Mouse (Mus musculus): ENCODE measurements around the gene Fdxr.

Gene Fdxr

DNA sequence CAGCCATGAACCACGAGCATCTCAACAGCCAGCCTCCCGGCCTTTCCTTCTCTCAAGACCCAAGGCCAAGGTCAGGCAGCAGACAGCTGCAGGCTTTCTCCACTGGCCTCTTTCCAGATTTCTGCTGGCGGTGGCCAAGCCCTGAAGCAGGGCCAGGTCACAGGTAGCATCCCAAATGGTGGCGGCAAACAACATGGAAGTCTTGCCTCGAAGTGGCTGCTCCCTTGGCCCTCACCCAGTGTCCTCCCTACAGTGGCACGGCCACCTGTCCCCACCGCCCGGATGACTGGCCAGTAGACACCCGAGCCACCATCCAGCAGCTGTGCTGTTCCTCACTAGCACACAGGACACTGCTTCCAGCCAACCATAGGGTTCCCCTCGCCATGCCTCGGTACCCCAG is 35.4 kb downstream of the Fdxr start:
- DNase-seq (ENCODE audit: low spot score in 2 of 2) = no peak

DNA sequence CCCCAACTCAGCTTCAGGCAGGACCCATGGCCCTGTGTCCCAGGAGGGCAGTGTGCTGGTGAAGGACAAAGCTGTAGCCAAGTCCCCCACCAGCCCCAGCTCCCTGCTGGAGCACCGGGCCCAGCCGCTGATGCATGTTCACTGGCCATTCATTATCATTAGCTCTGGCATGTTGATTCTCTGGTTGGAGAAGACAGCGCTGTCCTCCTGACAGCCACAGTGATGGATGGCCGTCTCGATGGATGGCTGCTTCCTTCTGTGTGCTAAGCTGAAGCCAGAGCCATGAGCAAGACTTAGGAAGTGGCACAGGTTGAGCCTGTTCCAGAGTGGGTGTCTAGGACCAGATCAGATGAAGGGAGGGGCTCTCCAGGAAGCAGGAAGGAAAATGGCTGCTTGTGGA is 40.3 kb downstream of the Fdxr start:
- DNase-seq (ENCODE audit: low spot score in 2 of 2) = no peak

DNA sequence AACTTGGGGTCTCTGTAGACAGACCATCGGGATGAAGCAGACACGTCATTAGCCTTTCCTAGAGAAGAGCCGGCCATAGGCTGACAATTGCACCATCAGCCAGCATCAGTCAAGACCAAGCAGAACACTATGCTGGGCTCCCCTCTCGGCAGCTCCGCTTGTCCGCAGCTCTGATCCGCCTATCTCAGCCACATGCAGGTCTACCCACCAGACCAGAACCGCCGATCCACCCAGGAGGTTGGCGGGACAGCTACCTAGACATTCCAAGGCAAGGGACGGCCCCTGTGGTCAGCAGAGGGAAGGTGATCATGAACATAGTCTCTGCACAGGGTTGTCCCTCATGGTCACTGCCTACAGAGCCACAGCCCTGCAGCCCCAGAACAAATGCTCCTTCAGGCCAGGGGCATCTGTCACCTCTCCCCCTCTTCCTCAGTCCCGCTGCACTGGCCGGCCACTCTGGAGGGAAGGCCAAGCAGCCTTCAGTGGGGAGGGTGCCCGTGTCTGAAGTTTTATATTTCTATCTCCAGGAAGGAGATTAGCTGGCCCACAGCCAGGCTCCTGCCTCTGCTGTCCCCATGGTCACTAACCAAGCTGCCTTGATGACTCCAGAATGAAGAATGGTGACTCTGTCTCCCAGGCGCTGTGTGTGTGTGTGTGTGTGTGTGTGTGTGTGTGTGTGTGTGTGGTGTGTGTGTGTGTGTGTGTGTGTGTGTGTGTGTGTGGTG is 42.4 kb downstream of the Fdxr start:
- no peak for DNase-seq (ENCODE audit: low spot score in 2 of 2)

DNA sequence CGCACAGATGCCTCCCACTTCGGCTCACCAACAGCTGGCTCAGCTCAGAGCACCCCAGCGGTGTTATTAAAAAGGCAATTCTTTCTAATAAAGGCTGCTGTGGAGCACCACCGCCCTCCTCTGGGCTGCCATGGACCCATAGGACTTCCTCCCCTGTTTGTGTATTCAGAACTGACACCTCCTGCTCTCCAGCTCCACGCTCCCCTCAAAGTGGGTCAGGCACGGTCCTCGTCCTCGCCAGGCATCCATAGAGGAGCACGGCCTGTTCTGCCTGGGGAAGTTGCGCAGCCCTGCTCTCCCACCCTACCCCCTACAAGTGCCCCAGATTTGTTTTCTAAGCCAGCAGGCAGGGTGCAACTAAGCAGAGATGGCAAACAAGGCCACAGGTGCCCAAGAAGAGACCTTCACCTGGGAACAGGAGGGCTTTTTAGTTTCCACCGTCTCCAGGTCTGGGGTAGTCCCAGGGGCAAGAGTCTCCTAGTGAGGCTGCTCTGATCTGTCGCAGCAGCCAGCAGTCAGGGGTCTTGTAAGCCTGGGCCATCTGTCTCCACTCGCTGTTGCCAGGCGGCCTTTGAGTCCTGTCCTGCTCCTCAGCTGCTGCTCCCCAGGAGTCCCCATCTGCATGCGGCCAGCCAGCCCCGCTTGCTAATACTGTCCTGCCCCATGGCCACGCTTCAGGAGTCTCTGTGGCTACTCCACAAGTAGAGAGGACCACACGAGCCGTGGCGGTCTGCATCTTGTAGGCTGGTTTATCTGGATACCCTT is 43.1 kb downstream of the Fdxr start:
- DNase-seq (ENCODE audit: low spot score in 2 of 2) = no peak

DNA sequence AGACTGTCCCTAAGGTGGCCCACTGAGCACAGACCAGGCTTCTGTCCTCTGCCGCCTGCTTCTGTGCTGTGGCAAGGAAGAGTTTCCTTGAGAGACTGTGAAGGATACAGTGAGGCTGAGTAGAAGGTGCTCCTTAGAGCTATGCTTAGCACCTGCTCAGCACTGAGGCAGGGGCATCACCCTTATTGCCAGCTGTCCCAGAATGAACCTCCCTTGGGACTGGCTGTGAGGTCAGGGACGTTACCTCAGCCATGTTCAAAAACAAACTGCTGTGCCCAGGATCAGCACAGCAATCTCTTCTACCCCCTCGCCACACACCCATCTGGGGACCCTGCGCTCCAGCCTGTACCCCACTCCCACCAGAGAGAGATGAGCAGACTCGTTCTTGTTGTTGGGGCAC is 44.0 kb downstream of the Fdxr start:
- DNase-seq (ENCODE audit: low spot score in 2 of 2) = no peak

DNA sequence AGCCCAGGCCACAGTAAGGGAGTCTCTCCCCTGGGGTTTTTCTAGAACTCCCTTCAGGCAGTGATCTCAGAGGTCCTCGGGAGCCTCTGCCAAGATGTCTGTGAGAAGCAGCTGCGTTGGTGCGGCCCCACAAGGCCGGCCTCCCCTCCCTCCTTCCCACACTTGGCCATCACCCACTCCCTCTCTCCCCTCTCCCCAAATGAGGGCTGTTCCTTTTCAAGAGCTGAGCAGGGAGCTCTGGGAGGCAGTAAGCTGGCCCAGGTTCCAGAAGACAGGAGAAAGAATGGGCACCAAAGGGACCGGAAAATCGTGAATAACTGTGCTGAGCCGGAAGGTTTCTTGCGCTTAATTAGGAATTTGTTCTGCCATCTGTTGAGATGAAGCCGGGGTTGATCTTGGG is 44.9 kb downstream of the Fdxr start:
- DNase-seq (ENCODE audit: low spot score in 2 of 2) = no peak

DNA sequence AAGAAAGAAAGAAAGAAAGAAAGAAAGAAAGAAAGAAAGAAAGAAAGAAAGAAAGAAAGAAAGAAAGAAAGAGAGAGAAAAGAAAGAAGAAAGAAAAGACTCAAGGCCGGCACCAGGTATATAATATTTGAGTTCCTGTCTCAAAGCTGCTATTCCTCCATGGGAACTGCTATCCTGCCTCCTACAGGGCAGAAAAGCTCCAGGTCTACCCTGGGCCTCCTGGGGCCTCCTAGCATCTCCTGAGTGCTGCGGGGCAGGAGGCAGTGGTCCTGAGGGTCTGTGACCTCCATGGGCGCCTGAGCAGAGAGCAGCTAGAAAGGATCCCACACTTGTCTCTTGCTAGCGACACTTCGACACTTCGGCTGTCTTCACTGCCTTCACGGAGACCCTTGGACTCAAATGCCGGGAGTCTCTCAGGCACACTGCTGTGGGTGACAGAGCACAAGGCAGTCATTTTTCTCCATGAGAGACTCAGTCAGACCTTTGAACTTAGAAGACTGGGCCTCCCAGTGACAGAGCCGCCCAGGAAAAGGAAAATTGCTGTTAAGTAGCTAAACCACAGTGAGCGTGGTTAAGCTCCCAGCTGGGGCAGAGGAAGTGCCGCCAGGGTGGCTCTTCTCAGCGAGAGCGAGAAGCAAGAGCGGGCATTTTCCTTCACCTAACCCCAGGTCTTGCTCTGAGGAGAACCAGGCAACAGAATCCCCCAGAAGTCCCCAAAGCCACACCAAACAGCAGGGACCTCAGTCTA is 45.5 kb downstream of the Fdxr start:
- DNase-seq (ENCODE audit: low spot score in 2 of 2) = no peak

DNA sequence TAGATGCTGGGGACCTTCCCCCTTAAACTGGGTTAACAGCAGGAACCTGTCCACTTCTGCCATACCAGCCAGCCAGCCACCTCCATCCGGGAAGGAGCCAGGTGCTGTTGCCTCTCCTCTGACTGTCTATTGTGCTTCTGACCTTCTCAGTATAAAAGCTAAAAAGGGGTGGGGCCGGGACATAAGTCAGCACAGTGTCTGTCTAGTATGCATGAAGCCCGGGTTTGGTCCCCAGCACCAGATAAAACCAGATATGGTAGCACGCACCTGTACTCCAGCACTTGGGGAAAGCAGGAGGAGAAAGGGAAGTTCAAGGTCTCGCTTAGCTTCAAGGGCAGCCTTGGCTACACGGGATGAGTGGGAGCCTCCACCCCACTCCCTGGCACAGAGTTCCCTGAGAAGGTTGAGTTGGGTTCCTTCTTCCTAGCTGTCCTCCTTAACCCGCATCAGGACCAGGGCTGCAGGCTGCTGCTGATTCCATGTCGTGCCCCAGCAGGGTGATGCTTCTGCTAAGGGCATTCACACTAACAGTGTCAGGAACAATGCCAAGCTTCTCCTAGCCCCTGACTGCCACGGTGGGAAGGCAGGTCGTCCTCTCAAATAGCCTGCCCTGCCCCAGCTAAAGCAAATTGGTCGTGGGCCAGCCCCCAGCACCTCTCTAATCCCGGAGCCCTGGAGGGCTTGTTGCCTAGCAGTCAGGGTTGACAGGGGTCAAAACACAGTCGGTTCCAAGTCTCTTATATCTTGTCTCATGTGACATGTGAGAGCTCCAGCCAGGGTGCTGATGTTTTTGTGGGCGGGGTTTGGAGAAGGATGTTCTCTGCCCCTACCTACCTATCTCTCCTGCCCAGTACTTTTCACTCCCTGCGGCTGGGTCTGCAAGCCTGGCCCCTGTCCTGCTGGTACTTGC is 47.6 kb downstream of the Fdxr start:
- DNase-seq (ENCODE audit: low spot score in 2 of 2) = peak; percentile 49 to 65

DNA sequence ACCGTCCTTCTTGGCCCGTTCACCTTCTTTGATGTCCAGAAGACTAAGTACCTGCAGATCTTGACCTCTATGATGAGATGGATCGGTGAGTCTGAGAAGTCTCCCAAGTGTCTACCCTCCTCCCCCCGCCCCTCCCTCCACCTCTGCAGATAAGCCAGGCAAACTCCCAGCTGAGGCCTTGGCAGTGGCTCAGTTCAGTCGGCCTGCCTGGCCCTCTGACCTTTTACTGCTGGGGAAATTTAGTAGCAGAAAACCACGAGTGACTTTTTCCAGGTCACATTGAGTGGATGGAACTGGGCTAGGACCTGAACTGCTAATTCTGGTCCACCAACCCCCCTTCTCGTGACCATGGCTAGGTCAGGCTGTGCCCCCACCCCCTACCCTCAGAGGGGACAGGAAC is 48.4 kb downstream of the Fdxr start:
- no peak for DNase-seq (ENCODE audit: low spot score in 2 of 2)

DNA sequence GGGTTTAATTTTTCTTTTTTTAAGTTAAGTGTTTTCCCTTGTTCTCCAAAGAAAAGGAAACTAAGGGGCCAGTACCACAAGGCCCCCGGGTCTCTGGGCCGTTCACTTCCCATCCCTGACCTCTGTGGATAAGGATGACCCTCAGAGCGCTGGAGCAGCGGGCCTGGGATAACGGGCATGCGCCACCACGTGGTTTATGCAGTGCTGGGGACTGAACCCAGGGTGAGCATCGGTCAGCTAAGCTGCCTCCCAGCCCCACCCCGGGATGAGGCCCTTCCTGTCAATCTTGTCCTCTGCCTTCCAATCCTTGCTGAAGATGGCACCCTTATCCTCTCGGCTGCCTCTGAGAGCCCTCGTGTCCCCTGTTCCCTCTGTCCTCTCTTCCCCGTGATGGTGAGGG is 49.2 kb downstream of the Fdxr start:
- no peak for DNase-seq (ENCODE audit: low spot score in 2 of 2)

DNA sequence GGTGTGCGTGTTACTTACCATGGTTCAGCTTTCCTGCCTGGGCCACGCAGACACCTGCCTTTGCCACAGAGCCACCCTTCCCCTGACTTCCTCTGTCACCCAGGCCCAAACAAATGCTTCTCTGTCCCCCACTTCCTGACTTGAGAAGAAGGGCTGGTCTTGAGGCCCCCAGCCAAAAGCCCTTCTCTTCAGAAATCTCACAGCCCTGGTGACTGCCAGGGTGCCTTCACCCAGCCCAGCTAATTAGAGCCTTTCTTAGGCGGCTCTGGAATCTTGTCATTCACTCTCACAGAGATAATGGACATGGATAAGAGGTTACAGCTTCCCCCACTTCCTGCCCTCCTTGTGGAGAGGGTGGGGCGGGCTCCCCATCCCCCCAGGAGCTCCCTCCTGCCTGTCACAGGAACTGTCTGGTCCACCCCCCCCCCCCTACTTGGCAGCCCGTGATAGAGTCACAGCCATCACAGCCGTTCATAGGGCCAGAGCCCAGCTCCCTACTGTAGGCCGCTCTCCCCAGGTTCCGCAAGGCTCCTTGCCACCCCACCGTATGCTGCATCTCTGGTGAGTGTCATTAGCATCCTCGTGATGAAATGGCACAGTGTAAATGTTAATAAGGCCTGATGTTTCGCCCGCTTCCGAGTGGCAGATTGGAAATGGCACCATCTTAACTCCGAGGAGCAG is 49.9 kb downstream of the Fdxr start:
- DNase-seq (ENCODE audit: low spot score in 2 of 2) = no peak

DNA sequence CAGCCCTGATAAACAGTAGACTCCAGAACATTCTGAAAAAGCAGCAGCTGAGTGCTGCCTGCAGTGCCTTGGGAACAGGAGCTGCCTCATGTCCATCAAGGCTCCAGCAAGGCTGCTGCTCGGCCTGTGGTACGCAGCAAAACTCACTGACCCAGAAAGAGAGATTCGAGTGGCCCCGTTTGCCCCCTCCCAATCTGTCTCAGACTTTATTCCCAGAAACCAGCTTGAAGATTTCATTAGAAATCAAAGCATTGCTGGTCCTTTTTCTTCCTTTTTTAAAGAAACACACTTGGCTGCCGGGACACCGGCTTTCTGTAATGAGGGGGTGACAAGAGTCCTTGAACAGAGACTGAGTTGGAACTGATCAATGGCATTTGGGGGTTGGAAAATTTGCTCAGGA is 51.5 kb downstream of the Fdxr start:
- no peak for DNase-seq (ENCODE audit: low spot score in 2 of 2)

DNA sequence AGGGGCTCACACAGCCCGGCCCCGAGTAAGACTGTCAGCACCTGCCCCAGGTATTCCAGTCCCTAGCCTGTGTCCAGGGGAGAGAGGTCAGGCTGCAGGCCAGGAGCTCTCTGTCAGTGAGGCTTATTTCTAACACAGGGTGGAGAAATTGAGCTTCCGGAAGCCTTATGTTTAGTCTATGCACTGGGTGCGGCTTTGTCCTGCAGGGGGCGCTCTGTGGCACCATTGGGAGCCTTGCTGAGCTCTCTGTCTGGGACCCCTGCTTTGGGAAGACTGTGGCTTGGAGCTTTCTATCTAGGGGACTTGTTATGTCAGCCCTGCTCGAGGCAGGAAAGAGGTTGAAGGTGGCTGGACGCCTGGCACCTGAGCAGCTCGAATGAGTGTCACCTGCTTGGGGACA is 52.0 kb downstream of the Fdxr start:
- no peak for DNase-seq (ENCODE audit: low spot score in 2 of 2)

DNA sequence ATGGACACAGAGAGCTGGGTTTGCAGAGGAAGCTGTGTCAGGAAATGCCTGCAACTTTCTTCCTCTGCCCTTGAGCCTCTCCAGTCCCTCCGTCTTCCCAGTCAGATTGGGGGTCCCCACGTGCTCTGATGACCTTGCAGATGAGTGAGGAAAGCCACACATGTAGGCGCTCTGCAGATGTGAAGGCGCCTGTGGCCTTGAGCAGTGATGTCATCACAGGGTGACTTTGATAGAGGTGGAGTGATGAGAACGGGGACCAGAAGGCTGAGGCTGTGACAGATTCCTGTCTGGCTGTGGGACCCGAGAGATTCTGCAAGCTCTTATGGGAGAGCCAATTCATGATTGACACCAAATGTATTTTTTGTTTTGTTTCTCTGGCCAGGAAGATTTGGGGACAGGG is 53.0 kb downstream of the Fdxr start:
- DNase-seq (ENCODE audit: low spot score in 2 of 2) = no peak

DNA sequence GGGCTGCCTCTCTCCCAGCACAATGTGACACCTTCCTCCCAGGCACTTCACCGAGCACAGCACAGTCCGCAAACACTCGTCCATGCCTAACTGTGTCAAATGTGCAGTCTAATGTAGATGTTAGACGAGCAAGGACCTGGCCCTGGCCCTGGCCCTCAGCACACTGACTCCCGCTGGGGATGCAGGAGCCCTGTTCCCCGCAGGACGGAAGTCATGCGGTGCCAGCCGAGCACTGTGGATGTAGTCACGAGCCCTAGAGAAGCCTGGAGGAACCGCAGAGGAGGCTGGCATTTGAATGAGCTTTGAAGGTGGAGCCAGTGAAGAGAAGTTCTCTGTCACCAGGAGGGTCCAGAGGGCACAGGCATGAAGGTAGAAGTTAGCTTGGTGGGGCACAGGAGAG is 53.4 kb downstream of the Fdxr start:
- DNase-seq (ENCODE audit: low spot score in 2 of 2) = no peak

DNA sequence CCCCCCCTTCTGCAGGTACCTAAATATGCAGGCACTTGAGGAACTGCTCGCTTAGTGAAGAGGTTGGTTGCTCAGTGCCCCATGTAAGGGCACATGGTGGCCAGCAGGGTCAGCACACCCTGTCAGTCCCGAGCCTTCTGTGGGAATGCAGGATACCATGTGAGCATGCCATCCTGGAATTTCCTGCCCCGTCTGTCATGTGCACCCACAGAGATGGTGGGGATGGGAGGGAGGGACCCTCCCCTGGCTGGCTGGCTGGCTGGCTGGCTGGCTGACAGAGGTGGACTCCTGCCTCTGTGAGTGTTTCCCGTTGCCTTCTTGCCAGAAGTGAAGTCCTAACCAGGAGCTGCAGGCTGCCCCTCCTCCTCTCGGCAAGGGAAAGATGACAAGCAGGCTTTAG is 54.3 kb downstream of the Fdxr start:
- DNase-seq (ENCODE audit: low spot score in 2 of 2) = no peak

DNA sequence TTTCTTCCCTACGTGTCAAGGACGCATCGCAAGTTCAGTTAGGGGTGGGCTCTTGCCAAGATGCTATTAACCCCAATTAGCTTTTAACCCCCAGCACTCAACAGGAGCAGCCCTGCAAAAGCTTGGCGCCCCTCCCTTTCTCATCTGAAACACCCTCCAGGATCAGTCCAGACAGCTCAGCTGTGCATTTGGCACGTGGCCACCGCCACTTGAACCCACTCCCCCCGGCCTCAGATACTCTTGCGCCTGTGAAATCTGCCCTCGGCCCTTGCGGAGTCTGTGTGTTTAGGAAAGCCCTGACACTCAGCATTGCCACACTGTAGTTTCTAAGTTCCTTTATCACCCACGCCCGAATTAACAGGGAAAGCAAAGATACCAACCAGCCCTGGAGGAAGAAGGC is 54.8 kb downstream of the Fdxr start:
- DNase-seq (ENCODE audit: low spot score in 2 of 2) = no peak

DNA sequence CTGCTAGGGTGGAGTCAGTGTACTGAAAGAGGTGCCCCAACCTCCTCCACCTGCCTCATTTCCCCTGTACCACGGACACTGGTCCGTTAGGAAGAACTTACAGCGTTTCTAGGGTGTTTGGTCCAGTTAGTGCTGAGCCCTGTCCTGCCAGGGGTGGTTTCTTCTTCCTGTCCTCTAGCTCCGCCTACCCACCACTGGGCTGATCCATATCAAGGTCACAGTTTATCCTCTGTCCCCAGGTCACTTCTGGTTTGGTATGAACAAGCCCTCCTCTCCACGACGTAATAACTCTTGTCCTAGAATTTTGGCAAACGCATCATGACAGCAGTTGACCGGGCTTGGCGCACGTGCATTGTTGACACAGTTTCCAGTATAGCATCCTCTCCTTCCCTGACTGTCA is 57.2 kb downstream of the Fdxr start:
- DNase-seq (ENCODE audit: low spot score in 2 of 2) = no peak

DNA sequence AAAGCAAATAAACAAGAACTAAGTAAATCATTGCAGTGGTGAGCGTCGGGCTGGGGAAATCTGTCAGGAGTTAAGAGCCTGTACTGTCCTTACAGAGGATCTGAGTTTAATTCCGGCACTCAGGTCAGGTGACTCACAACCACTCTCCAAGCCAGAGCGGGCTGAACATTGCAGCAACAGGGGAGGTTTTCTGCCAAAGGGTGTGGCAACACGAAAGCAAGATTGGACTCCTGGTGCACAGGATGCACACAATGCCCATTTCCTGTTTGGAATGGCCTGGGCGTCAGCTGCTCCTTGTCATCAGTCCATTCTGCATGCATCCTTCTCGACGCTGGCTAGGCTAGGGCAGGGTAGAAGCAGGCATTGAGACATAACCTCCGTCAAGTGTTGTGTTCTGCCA is 57.6 kb downstream of the Fdxr start:
- DNase-seq (ENCODE audit: low spot score in 2 of 2) = peak; percentile 60 to 63
